Mouse (Mus musculus) CH12.LX (cell line): ENCODE data around the gene Nmnat2. TPM values are rescaled to one million over a fixed set of nuclear protein-coding genes. Genes with fewer than 3 reads are reported as not detected.

Experiments
- DNase-seq: peaks from one replicate; pipeline ENCODE4 v3.0.0-alpha.2; 2013; ENCODE audit errors: extremely low read depth
- H3K27ac ChIP-seq: 2 replicates; pipeline ENCODE4 v1.5.1; 2012; ENCODE audit warnings: low read depth, mild to moderate bottlenecking, control low read depth, moderate library complexity; ENCODE audit not compliant: insufficient read depth
- H3K27me3 ChIP-seq: replicated peaks from 2 replicates; pipeline ENCODE3; 2012; ENCODE audit warnings: inconsistent platforms
- H3K36me3 ChIP-seq, 2 experiments: replicated peaks in 1 of 2; 2 replicates each; pipeline versions ENCODE3 to v1.6.1; 2012; ENCODE audit warnings: inconsistent platforms in 1 of 2, low read length in 1 of 2, mild to moderate bottlenecking in 1 of 2, mixed read lengths in 1 of 2, moderate library complexity in 1 of 2; ENCODE audit not compliant: control insufficient read depth in 1 of 2, insufficient read depth in 1 of 2
- H3K4me1 ChIP-seq, 2 experiments: 2 replicates each; pipeline ENCODE4 v1.6.1; 2012; ENCODE audit warnings: inconsistent platforms in 1 of 2, moderate library complexity in 1 of 2; ENCODE audit not compliant: insufficient read depth in 2 of 2, control insufficient read depth in 1 of 2
- H3K4me2 ChIP-seq: 2 replicates; pipeline ENCODE4 v1.6.1; 2012; ENCODE audit warnings: low read depth, mild to moderate bottlenecking, control low read depth; ENCODE audit not compliant: poor library complexity, insufficient read depth, severe bottlenecking
- H3K4me3 ChIP-seq, 3 experiments: fragments of 150-350 bp in 1 of 3; sonication (generic) in 1 of 3; replicated peaks in 1 of 3; 2 replicates each; pipeline versions ENCODE3 to v1.5.1; 2011 to 2012; ENCODE audit warnings: low read depth in 2 of 3, low read length in 2 of 3, mild to moderate bottlenecking in 2 of 3, moderate library complexity in 2 of 3, control low read depth in 1 of 3, improper control_type of control experiment in 1 of 3, inconsistent platforms in 1 of 3, mixed read lengths in 1 of 3; ENCODE audit not compliant: poor library complexity in 1 of 3
- H3K79me2 ChIP-seq: replicated peaks from 2 replicates; pipeline ENCODE4 v1.6.1; 2012; ENCODE audit warnings: mild to moderate bottlenecking, moderate library complexity; ENCODE audit not compliant: control insufficient read depth, poor library complexity, insufficient read depth, severe bottlenecking; ENCODE audit errors: extremely low read depth
- H3K9ac ChIP-seq: 2 replicates; pipeline ENCODE4 v1.6.1; 2012; ENCODE audit warnings: low read depth, mild to moderate bottlenecking, control low read depth, moderate library complexity; ENCODE audit not compliant: insufficient read depth
- H3K9me3 ChIP-seq: replicated peaks from 2 replicates; pipeline ENCODE3; 2012; ENCODE audit warnings: low read length, inconsistent platforms, mixed read lengths
- BHLHE40 ChIP-seq: IDR thresholded peaks from 2 replicates; pipeline ENCODE4 v1.6.1; 2011; ENCODE audit warnings: mild to moderate bottlenecking, low read depth, low read length, improper control_type of control experiment
- CTCF ChIP-seq, 2 experiments: IDR thresholded peaks in 1 of 2; conservative IDR thresholded peaks in 1 of 2; 2 replicates each; pipeline ENCODE4 v1.5.1; 2011 to 2012; ENCODE audit warnings: low read depth in 2 of 2, low read length in 2 of 2, improper control_type of control experiment in 1 of 2, inconsistent platforms in 1 of 2, mild to moderate bottlenecking in 1 of 2, moderate library complexity in 1 of 2
- E2F4 ChIP-seq: IDR thresholded peaks from 2 replicates; pipeline ENCODE4 v1.6.1; 2011; ENCODE audit warnings: low read depth, low read length, improper control_type of control experiment; ENCODE audit not compliant: insufficient replicate concordance
- ELF1 ChIP-seq: IDR thresholded peaks from 2 replicates; pipeline ENCODE4 v1.6.1; 2014; ENCODE audit warnings: low read depth, mild to moderate bottlenecking, inconsistent platforms, low read length, improper control_type of control experiment
- EP300 ChIP-seq: IDR thresholded peaks from 2 replicates; pipeline ENCODE4 v1.6.1; 2011; ENCODE audit warnings: low read length, improper control_type of control experiment
- HCFC1 ChIP-seq: IDR thresholded peaks from 2 replicates; pipeline ENCODE4 v1.6.1; 2012; ENCODE audit warnings: low read depth, mild to moderate bottlenecking, inconsistent platforms, low read length, improper control_type of control experiment
- IRF4 ChIP-seq: IDR thresholded peaks from 2 replicates; pipeline ENCODE4 v1.6.1; 2014; ENCODE audit warnings: low read depth, mild to moderate bottlenecking, inconsistent platforms, low read length, improper control_type of control experiment
- KAT2A ChIP-seq: IDR thresholded peaks from 2 replicates; pipeline ENCODE4 v1.6.1; 2012; ENCODE audit warnings: low read length, improper control_type of control experiment, inconsistent platforms; ENCODE audit not compliant: insufficient replicate concordance
- MAZ ChIP-seq: IDR thresholded peaks from 2 replicates; pipeline ENCODE4 v1.6.1; 2012; ENCODE audit warnings: low read depth, mild to moderate bottlenecking, inconsistent platforms, low read length, improper control_type of control experiment, moderate library complexity
- NELFE ChIP-seq: IDR thresholded peaks from 2 replicates; pipeline ENCODE4 v1.6.1; 2011; ENCODE audit warnings: low read depth, low read length, improper control_type of control experiment
- PAX5 ChIP-seq: IDR thresholded peaks from 2 replicates; pipeline ENCODE4 v1.6.1; 2012; ENCODE audit warnings: low read length, inconsistent platforms, mixed read lengths
- RAD21 ChIP-seq: IDR thresholded peaks from 2 replicates; pipeline ENCODE4 v1.6.1; 2011; ENCODE audit warnings: low read depth, mild to moderate bottlenecking, low read length, improper control_type of control experiment, moderate library complexity
- SIN3A ChIP-seq: IDR thresholded peaks from 2 replicates; pipeline ENCODE4 v1.6.1; 2012; ENCODE audit warnings: low read length, improper control_type of control experiment, inconsistent platforms
- SMC3 ChIP-seq: IDR thresholded peaks from 2 replicates; pipeline ENCODE4 v1.6.1; 2011; ENCODE audit warnings: low read depth, low read length, improper control_type of control experiment
- TBP ChIP-seq: conservative IDR thresholded peaks from 2 replicates; pipeline ENCODE4 v1.6.1; 2011; ENCODE audit warnings: low read depth, low read length, improper control_type of control experiment
- TCF12 ChIP-seq: IDR thresholded peaks from 2 replicates; pipeline ENCODE4 v1.6.1; 2014; ENCODE audit warnings: low read depth, mild to moderate bottlenecking, inconsistent platforms, low read length, improper control_type of control experiment
- UBTF ChIP-seq: IDR thresholded peaks from 2 replicates; pipeline ENCODE4 v1.6.1; 2012; ENCODE audit warnings: low read depth, mild to moderate bottlenecking, inconsistent platforms, low read length, improper control_type of control experiment, moderate library complexity
- USF2 ChIP-seq: conservative IDR thresholded peaks from 2 replicates; pipeline ENCODE4 v1.6.1; 2011; ENCODE audit warnings: low read depth, low read length, improper control_type of control experiment
- ZC3H11A ChIP-seq: IDR thresholded peaks from 2 replicates; pipeline ENCODE4 v1.6.1; 2012; ENCODE audit warnings: low read depth, mild to moderate bottlenecking, inconsistent platforms, low read length, improper control_type of control experiment
- ZKSCAN1 ChIP-seq: IDR thresholded peaks from 2 replicates; pipeline ENCODE4 v1.6.1; 2012; ENCODE audit warnings: low read depth, inconsistent platforms, low read length, improper control_type of control experiment, borderline replicate concordance
- ZMIZ1 ChIP-seq: IDR thresholded peaks from 2 replicates; pipeline ENCODE4 v1.6.1; 2012; ENCODE audit warnings: low read depth, mild to moderate bottlenecking, inconsistent platforms, low read length, improper control_type of control experiment
- ZNF384 ChIP-seq: IDR thresholded peaks from 2 replicates; pipeline ENCODE4 v1.6.1; 2012; ENCODE audit warnings: low read depth, low read length, improper control_type of control experiment, inconsistent platforms
- dilution Hi-C: fragments of 300-500 bp; cut with MboI; formaldehyde crosslinking; loops from 2 replicates; pipeline ENCODE4 v1.14.3; 2020; ENCODE audit warnings: low sequenced_read_pairs; ENCODE audit not compliant: extremely low pct_unique_long_range_greater_than_20kb, extremely low pct_ligation_motif_present
- in situ Hi-C: fragments of 300-500 bp; cut with MboI; formaldehyde crosslinking; loops from 3 replicates; pipeline ENCODE4 v1.14.3; 2019; ENCODE audit warnings: low sequenced_read_pairs, low pct_ligation_motif_present, low pct_unique_long_range_greater_than_20kb, mixed read lengths
- polyA plus RNA-seq: library from polyadenylated mRNA; unstranded; fragments of >175 nt; gene quantifications from 2 replicates; pipeline ENCODE4 v1.2.1, GENCODE M21; 2012; ENCODE audit warnings: low read depth; ENCODE audit not compliant: insufficient read length
- total RNA-seq, 2 experiments: library from RNA; depleted of rRNA; stranded (reverse); fragments of 300-350 nt in 1 of 2; fragments of >200 nt in 1 of 2; gene quantifications; 2 replicates each; pipeline ENCODE4 v1.2.3; 2012 to 2014

Gene Nmnat2
- total and polyA plus RNA-seq, 3 experiments, result 0.04 to 0.09 (median 0.09) TPM

DNA sequence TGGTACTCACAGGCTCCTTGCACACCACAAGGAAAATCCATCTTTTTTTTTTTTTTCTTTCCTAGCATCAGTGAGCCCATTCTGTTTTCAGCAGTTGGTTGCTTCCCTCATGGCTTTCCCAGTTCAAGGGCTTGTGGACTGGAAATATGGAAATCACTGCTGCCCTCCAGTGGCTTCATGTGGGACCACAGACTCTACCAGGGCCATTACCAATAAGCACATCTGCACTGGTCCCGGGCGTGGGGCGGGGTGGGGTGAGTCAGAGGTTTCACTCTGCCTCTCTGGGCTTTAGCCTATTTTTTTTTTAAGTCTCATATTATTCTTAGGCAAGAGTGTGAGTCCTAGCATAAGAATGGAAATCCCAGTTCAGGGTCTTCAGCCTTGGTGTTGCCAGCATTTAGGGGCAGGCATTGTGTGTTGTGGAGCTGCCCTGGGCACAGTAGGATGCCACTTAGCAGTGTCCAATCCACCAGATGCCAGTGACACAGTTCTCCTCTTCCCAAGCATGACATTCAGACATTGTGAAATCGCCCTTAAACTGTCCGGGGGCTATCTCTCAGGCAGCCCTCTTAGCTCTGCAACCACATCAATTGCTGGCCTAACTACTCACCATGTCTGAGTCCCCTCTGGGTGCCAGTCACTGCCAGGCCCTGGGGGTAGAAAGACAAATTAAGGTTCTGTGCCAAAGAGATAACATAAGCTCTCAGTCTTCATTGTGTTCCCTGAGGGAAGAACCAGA is 137.6 kb downstream of the Nmnat2 start:
- Histone ChIP-seq H3K4me3 (no peak overlapping the region), H3K27me3 (no peaks in the 10 kb centered on the region)
- in situ Hi-C loops, result no loop called here
- TF ChIP-seq ELF1 (no peak), ZNF384 (peak; percentile 57; the same call in 1 of the 2 replicates), IRF4 (0 out of 2 replicates have a peak, but pooled peaks have one; percentile 27), NELFE (0 out of 2 replicates have a peak, but pooled peaks have one; percentile 18), RAD21 (peak; percentile 62), CTCF (conservative IDR thresholded peaks at IDR 0.05 in 1 of 2, IDR thresholded peaks at IDR 0.05 in 1 of 2; ENCODE audit: low read depth in 2 of 2, low read length in 2 of 2) (peak; percentile 29 to 74; a peak in 3 of 4 replicates), SMC3 (peak; percentile 68), E2F4 (no peak), EP300 (peak; percentile 39; the same call in 1 of the 2 replicates), SIN3A (no peak), TBP (no peak), BHLHE40 (no peak), ZMIZ1 (no peak), KAT2A (no peak), PAX5 (no peak), ZKSCAN1 (no peak), MAZ (no peak), TCF12 (no peak), UBTF (no peak), HCFC1 (no peak), ZC3H11A (0 out of 2 replicates have a peak, but pooled peaks have one; percentile 1), USF2 (no peak)
- TF ChIP-seq, all 38 proteins: peak for 8
- Histone ChIP-seq H3K9ac (no peak overlapping the region), H3K27ac (no peak overlapping the region), H3K9me3 (no peaks in the 10 kb centered on the region), H3K36me3 (no peaks in the 10 kb centered on the region), H3K79me2 (no peaks in the 10 kb centered on the region), H3K4me1 (peaks cover 8 to 13% of the 10 kb centered on the region in 2 experiments), H3K4me2 (no peak overlapping the region)
- DNase-seq, result peak; percentile 78
- dilution Hi-C loops, result no loop called here
